Mouse (Mus musculus) embryonic facial prominence, embryonic 11.5 days (tissue): ENCODE results near the gene Efhd2. TPM values are rescaled to one million over a fixed set of nuclear protein-coding genes. Genes with fewer than 3 reads are reported as not detected.

ENCODE experiments used
- ATAC-seq: fragments of 200-750 bp; cut with Nextera tagmentation; replicated peaks from 2 replicates; pipeline ENCODE4 v1.8.0; 2017; ENCODE audit warnings: low read depth; ENCODE audit not compliant: insufficient number of reproducible peaks, low FRiP score, low TSS enrichment
- DNase-seq: peaks from one replicate; pipeline ENCODE4 v3.0.0-alpha.2; 2015; ENCODE audit warnings: low spot score
- H3K27ac ChIP-seq: fragments of 300-500 bp; sonication (generic); replicated peaks from 2 replicates; pipeline ENCODE4 v1.5.1; 2014; ENCODE audit warnings: mild to moderate bottlenecking, low read depth, low read length, control low read depth
- H3K27me3 ChIP-seq: fragments of 300-500 bp; sonication (generic); 2 replicates; pipeline ENCODE4 v1.6.1; 2014; ENCODE audit warnings: mild to moderate bottlenecking, low read length, moderate library complexity, mixed read lengths; ENCODE audit not compliant: control insufficient read depth, insufficient read depth
- H3K36me3 ChIP-seq: fragments of 300-500 bp; sonication (generic); replicated peaks from 2 replicates; pipeline ENCODE4 v1.6.1; 2014; ENCODE audit warnings: low read depth, mild to moderate bottlenecking, low read length, moderate library complexity, mixed read lengths; ENCODE audit not compliant: control insufficient read depth, insufficient read depth
- H3K4me1 ChIP-seq: fragments of 300-500 bp; sonication (generic); 2 replicates; pipeline ENCODE4 v1.6.1; 2014; ENCODE audit warnings: low read length, mixed read lengths; ENCODE audit not compliant: control insufficient read depth, insufficient read depth
- H3K4me2 ChIP-seq: fragments of 300-500 bp; sonication (generic); 2 replicates; pipeline ENCODE4 v1.6.1; 2014; ENCODE audit warnings: low read depth, mild to moderate bottlenecking, control low read depth, low read length, moderate library complexity
- H3K4me3 ChIP-seq: fragments of 300-500 bp; sonication (generic); 2 replicates; pipeline ENCODE4 v1.5.1; 2014; ENCODE audit warnings: low read depth, low read length, control low read depth
- H3K9ac ChIP-seq: fragments of 300-500 bp; sonication (generic); replicated peaks from 2 replicates; pipeline ENCODE4 v1.6.1; 2014; ENCODE audit warnings: mild to moderate bottlenecking, control low read depth, low read length
- H3K9me3 ChIP-seq: fragments of 300-500 bp; sonication (generic); replicated peaks from 2 replicates; pipeline ENCODE4 v1.6.1; 2016; ENCODE audit warnings: mild to moderate bottlenecking, low read length, inconsistent platforms, mixed read lengths; ENCODE audit not compliant: control insufficient read depth
- WGBS: fragments of 180-500 bp; shearing (Covaris S2); extraction: QIAGEN DNeasy Blood & Tissue Kit; methylation state at CpG from one replicate; pipeline ENCODE4 v1.1.7; 2014; 5-methylcytosine and 5-hydroxymethylcytosine counted together
- polyA plus RNA-seq: library from polyadenylated mRNA; unstranded; fragments of >200 nt; fragmentation: Nextera tagmentation; extraction: Ambion mirVana; gene quantifications from 2 replicates; pipeline ENCODE4 v1.2.1, GENCODE M21; 2014

The Efhd2 gene
- polyA plus RNA-seq, 1 experiment from 2014 or later: 18.2 TPM

GRCm38 (mm10) chr4:141878621-141879020 lies 3.9 kb upstream of the Efhd2 start:
- ATAC-seq (no peak), DNase-seq (no peak)
- Histone ChIP-seq H3K27ac (no peak overlapping the region), H3K4me1 (no peaks in the 10 kb centered on the region), H3K27me3 (no peaks in the 10 kb centered on the region; the same call in 1 of the 2 replicates), H3K9me3 (no peaks in the 10 kb centered on the region), H3K4me3 (no peak overlapping the region), H3K36me3 (no peaks in the 10 kb centered on the region), H3K4me2 (no peak overlapping the region), H3K9ac (no peak overlapping the region)
- 76% methylated on average over 7 of the region's 7 CpGs for WGBS

- Histone ChIP-seq H3K36me3 (no peaks in the 10 kb centered on the region), H3K4me2 (peak overlapping the region; percentile 94), H3K4me3 (peak overlapping the region; percentile 69), H3K9me3 (no peaks in the 10 kb centered on the region), H3K27ac (no peak overlapping the region), H3K27me3 (no peaks in the 10 kb centered on the region; the same call in 1 of the 2 replicates), H3K4me1 (peaks cover 3% of the 10 kb centered on the region; the same call in 1 of the 2 replicates), H3K9ac (0 out of 2 replicates have a peak overlapping the region, but pooled peaks have one; percentile 76)
- WGBS: 11% methylated on average over 8 of the region's 8 CpGs
- DNase-seq (no peak), ATAC-seq (no peak; the same call in 1 of the 2 replicates)
Measured at GRCm38 (mm10) chr4:141875481-141876108, 875 bp upstream of the Efhd2 start.

- DNase-seq (no peak), ATAC-seq (no peak; the same call in 1 of the 2 replicates)
- peak overlapping the region; percentile 69 for H3K4me3 ChIP-seq
- H3K27ac ChIP-seq: no peak overlapping the region
- no peaks in the 10 kb centered on the region for H3K9me3 ChIP-seq
- H3K4me1 ChIP-seq: peaks cover 3% of the 10 kb centered on the region; the same call in 1 of the 2 replicates
- H3K27me3 ChIP-seq: no peaks in the 10 kb centered on the region; the same call in 1 of the 2 replicates
- 2% methylated on average over 19 of the region's 19 CpGs for WGBS
- no peaks in the 10 kb centered on the region for H3K36me3 ChIP-seq
- peak overlapping the region; percentile 76 for H3K9ac ChIP-seq
- H3K4me2 ChIP-seq: peak overlapping the region; percentile 94
Measured at GRCm38 (mm10) chr4:141874111-141874600, 564 bp downstream of the Efhd2 start.

GRCm38 (mm10) chr4:141872977-141873376 lies 1.7 kb downstream of the Efhd2 start:
- DNase-seq: no peak
- WGBS: 79% methylated on average over 9 of the region's 9 CpGs
- no peak for ATAC-seq
- H3K9ac ChIP-seq: no peak overlapping the region
- no peaks in the 10 kb centered on the region; the same call in 1 of the 2 replicates for H3K27me3 ChIP-seq
- H3K27ac ChIP-seq: no peak overlapping the region
- no peaks in the 10 kb centered on the region for H3K36me3 ChIP-seq
- H3K4me2 ChIP-seq: no peak overlapping the region
- H3K4me1 ChIP-seq: peaks cover 3% of the 10 kb centered on the region; the same call in 1 of the 2 replicates
- no peak overlapping the region for H3K4me3 ChIP-seq
- no peaks in the 10 kb centered on the region for H3K9me3 ChIP-seq

- no peak for DNase-seq
- 54% methylated on average over 9 of the region's 9 CpGs for WGBS
- Histone ChIP-seq H3K27ac (no peak overlapping the region), H3K9me3 (no peaks in the 10 kb centered on the region), H3K27me3 (no peaks in the 10 kb centered on the region; the same call in 1 of the 2 replicates), H3K4me2 (no peak overlapping the region), H3K36me3 (no peaks in the 10 kb centered on the region), H3K9ac (no peak overlapping the region; the same call in 1 of the 2 replicates), H3K4me1 (peaks cover 6% of the 10 kb centered on the region), H3K4me3 (no peak overlapping the region)
- ATAC-seq: no peak
Measured at GRCm38 (mm10) chr4:141871909-141872308, 2.8 kb downstream of the Efhd2 start.

- 92% methylated on average over 3 of the region's 3 CpGs for WGBS
- H3K4me1 ChIP-seq: peaks cover 6% of the 10 kb centered on the region
- H3K9ac ChIP-seq: no peak overlapping the region
Measured at GRCm38 (mm10) chr4:141871333-141871725, 3.4 kb downstream of the Efhd2 start.

GRCm38 (mm10) chr4:141870666-141871332 lies 3.9 kb downstream of the Efhd2 start:
- DNase-seq: no peak
- Histone ChIP-seq H3K4me2 (no peak overlapping the region), H3K27ac (no peak overlapping the region), H3K27me3 (no peaks in the 10 kb centered on the region; the same call in 1 of the 2 replicates), H3K9me3 (no peaks in the 10 kb centered on the region), H3K9ac (no peak overlapping the region), H3K4me1 (peaks cover 6% of the 10 kb centered on the region), H3K36me3 (no peaks in the 10 kb centered on the region), H3K4me3 (no peak overlapping the region)
- WGBS: 76% methylated on average over 11 of the region's 11 CpGs
- ATAC-seq: no peak

More at GRCm38 (mm10) chr4:141871333-141871725, 3.4 kb downstream of the Efhd2 start:
- Histone ChIP-seq H3K4me3 (no peak overlapping the region), H3K27ac (no peak overlapping the region), H3K36me3 (no peaks in the 10 kb centered on the region), H3K4me2 (no peak overlapping the region), H3K9me3 (no peaks in the 10 kb centered on the region), H3K27me3 (no peaks in the 10 kb centered on the region; the same call in 1 of the 2 replicates)
- no peak for DNase-seq
- no peak for ATAC-seq
